Mouse (Mus musculus) heart, adult 2 months (tissue): Measurements from ENCODE around the gene Tepsin. TPM values are rescaled to one million over a fixed set of nuclear protein-coding genes. Genes with fewer than 3 reads are reported as not detected.

Source experiments
- DNase-seq, 2 experiments: peaks; one replicate each; pipeline ENCODE4 v3.0.0; 2021
- H3K27ac ChIP-seq: fragments of 200-600 bp; 2 replicates; pipeline ENCODE4 v1.8.1; 2022
- H3K27me3 ChIP-seq: fragments of 200-500 bp; 2 replicates; pipeline ENCODE4 v1.6.1; 2012; ENCODE audit warnings: mild to moderate bottlenecking, low read length, inconsistent platforms, mixed read lengths; ENCODE audit not compliant: control insufficient read depth, insufficient read depth
- H3K36me3 ChIP-seq: fragments of 200-500 bp; 2 replicates; pipeline ENCODE4 v1.6.1; 2012; ENCODE audit warnings: low read length, inconsistent platforms; ENCODE audit not compliant: control insufficient read depth, insufficient read depth
- H3K4me1 ChIP-seq: fragments of 200-500 bp; 2 replicates; pipeline ENCODE4 v1.6.1; 2011; ENCODE audit warnings: low read length; ENCODE audit not compliant: control insufficient read depth, insufficient read depth
- H3K4me3 ChIP-seq: fragments of 200-600 bp; 2 replicates; pipeline ENCODE4 v1.8.1; 2022
- H3K79me2 ChIP-seq: fragments of 200-500 bp; replicated peaks from 2 replicates; pipeline ENCODE4 v1.6.1; 2012; ENCODE audit warnings: mild to moderate bottlenecking, inconsistent platforms, low read length, moderate library complexity, mixed read lengths; ENCODE audit not compliant: control insufficient read depth, insufficient read depth
- H3K9ac ChIP-seq: fragments of 200-500 bp; 2 replicates; pipeline ENCODE4 v1.6.1; 2012; ENCODE audit warnings: low read depth, mild to moderate bottlenecking, control low read depth, inconsistent platforms, low read length, mixed read lengths
- CTCF ChIP-seq: fragments of 200-600 bp; IDR thresholded peaks from 2 replicates; pipeline ENCODE4 v1.8.1; 2022; ENCODE audit warnings: antibody characterized with exemption, mild to moderate bottlenecking, moderate library complexity
- EP300 ChIP-seq: fragments of 200-500 bp; IDR thresholded peaks from 2 replicates; pipeline ENCODE4 v1.6.1; 2011; ENCODE audit warnings: low read depth, low read length, control low read depth; ENCODE audit not compliant: insufficient read depth
- POLR2A ChIP-seq: fragments of 200-500 bp; IDR thresholded peaks from 2 replicates; pipeline ENCODE4 v1.6.1; 2011; ENCODE audit warnings: mild to moderate bottlenecking, low read depth, low read length, control low read depth; ENCODE audit not compliant: insufficient read depth
- WGBS: fragments of 180-500 bp; shearing (Covaris S2); methylation state at CpG from one replicate; pipeline ENCODE4 v1.1.7; 2018; 5-methylcytosine and 5-hydroxymethylcytosine counted together
- intact Hi-C: fragments of 180-260 bp; cut with DNase I; formaldehyde crosslinking; loops from one replicate; pipeline ENCODE4 v1.15.1; 2025
- long read RNA-seq: library from polyadenylated mRNA; stranded (forward); transcript quantifications from one replicate; pipeline ENCODE4 v2.0.0, GENCODE M21; 2021
- polyA plus RNA-seq: library from polyadenylated mRNA; depleted of rRNA; stranded (reverse); fragments of >200 nt; gene quantifications from 2 replicates; pipeline ENCODE4 v1.2.3, GENCODE M21; 2012; rRNA removed
- total RNA-seq, 2 experiments: library from RNA; stranded (reverse); gene quantifications; 2 replicates each; pipeline ENCODE4 v1.2.3; 2021

Gene Tepsin
- 1 to 10 TPM; 6.1 to 6.3 TPM for total RNA-seq
- 19.1 and 22.8 TPM in 2 replicates for polyA plus RNA-seq
- long read RNA-seq, transcript Tepsin-202 (13 exons, 2,770 nt), result major isoform, 5 of 9 reads
- long read RNA-seq, partial matches to known transcripts, result 0 of 9 reads
- long read RNA-seq, other reads (novel, unspliced or antisense), result 4 of 9 reads

DNA sequence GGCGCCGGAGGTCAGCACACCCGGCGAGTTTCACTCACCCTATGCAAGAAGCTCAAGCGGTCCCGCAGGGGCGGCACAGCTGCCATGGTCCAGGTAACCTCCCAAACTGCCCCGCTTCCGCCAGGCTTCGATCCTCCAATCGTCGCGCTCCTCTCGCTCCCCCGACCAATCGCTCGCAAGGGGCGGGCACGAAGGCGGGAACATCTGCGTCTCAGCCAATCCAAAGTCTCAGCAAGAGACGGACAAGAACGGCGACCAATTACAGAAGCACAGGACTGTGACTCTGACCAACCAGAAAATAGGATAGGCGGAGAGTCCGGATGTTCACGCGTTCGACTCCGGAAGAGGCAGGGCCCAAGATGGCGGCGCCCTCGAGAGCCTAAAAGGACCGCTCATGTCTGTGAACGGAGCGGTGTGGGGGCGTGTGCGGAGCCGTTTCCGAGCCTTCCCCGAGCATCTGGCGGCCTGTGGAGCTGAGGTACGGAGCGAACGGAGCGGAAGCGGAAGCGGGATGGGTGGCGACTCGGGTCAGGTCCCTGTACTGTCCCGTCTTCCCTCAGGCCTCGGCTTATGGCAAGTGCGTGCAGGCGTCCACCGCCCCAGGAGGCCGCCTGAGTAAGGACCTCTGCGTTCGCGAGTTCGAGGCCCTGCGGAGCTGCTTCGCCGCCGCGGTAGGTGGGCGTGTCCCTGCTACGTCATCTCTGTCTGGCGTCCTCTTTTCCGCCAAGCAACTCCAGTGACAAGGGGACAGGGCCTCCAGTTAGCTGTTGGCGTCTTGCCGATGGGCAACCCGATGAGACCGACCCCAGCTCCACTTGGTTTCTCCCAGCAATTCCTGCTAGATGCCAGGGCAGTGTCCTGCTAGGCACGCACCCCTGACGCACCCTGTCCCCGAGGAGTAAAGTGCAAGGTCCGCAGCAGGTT lies at the start of gene Tepsin, which contains the start of gene Ndufaf8:
Tepsin (minus strand) TSS at position 144 of the 924 bp plus-strand sequence.
Ndufaf8 (plus strand) TSS at position 341 of the 924 bp plus-strand sequence.
- DNase-seq, result peak; percentile 99 to 100
- intact Hi-C loops, result loop anchor here (10.0 kb wide), 1 partner anchor 164 kb away; no protein-coding TSS in a partner anchor
- TF ChIP-seq POLR2A (peak; percentile 80), EP300 (no peak)
- H3K36me3 ChIP-seq, result no peaks in the 10 kb centered on the region
- peak within 1 kb of the TSS; percentile 87 for H3K27ac ChIP-seq
- no peaks in the 10 kb centered on the region for H3K79me2 ChIP-seq
- no peaks in the 10 kb centered on the region for H3K27me3 ChIP-seq
- peak within 1 kb of the TSS; percentile 90 for H3K9ac ChIP-seq
- H3K4me3 ChIP-seq, result peak within 1 kb of the TSS; percentile 70
- 0 out of 2 replicates have a peak, but pooled peaks cover 2% of the 10 kb centered on the region for H3K4me1 ChIP-seq
- WGBS, result under 1% methylated on average over 76 of the region's 77 CpGs

DNA sequence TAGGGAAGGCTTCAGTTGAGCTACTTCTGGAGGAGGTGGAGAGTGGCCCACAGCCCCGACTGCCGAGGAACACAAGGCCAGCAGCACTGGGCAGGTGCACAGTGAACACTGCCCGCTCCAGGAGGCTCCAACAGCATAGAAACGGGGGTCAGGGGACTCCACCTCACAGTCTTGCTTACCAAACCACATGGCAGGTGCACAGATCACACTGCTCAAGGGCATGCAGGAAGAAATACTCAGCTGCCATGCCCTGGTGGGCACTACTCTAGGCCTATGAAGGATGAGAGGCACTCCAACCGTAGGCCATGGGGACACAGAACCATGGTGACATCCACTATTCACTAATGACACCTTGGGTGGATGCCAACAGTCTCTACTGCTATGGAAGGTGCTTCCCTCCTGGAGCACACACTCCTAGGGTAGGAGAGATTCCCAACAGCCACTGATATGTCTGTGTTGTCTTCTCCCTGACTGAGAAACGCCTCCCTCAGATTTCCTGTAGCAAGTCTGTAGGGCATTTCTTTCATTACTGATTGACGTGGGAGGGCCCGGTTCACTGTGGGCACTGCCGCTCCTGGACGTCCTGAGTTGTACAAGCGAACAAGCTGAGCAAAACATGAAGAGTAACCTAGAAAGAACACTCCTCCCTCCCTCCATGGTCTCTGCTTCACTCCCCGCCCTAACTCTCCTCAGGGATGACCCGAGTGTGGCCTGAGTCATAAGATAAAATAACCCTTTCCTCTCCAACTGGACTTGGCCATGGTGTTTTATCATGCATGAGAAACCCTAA lies 45.4 kb upstream of the Tepsin start:
- no peak for TF ChIP-seq POLR2A
- no peaks in the 10 kb centered on the region for H3K36me3 ChIP-seq
- H3K4me1 ChIP-seq, result peaks cover 23% of the 10 kb centered on the region
- H3K79me2 ChIP-seq, result peaks cover 3% of the 10 kb centered on the region
- no peak overlapping the region for H3K9ac ChIP-seq
- DNase-seq, result no peak
- H3K27ac ChIP-seq, result peak overlapping the region; percentile 58
- 54% methylated on average over 13 of the region's 13 CpGs for WGBS
- H3K4me3 ChIP-seq, result no peak overlapping the region
- intact Hi-C loops, result loop anchor here (5.0 kb wide), 2 partner anchors 88 to 113 kb away; partner anchors contain the start of gene Bahcc1
- H3K27me3 ChIP-seq, result no peaks in the 10 kb centered on the region

DNA sequence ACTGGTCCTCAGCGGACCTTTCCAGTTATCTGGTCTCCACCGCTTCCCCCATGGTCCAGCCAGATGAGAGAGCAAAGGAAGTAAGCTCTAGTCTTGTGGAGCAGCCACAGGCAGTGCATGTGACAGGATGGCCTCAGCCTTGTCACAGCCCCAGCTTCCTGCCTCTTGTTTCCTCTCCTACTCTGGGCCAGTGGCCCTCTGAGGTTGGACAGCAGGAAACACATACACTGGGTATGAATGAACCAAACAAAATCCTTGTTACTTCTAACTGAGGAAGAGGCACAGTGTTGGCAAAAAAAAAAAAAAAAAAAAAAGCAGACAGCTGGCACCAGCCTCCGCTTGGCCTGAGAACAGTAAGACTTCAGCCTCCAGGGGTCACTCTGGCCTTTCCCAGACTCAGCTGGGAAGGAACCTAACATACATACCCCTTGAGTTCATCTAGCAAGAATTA lies 44.1 kb upstream of the Tepsin start:
- Histone ChIP-seq H3K4me3 (no peak overlapping the region), H3K9ac (no peak overlapping the region), H3K79me2 (peaks cover 3% of the 10 kb centered on the region; the same call in 1 of the 2 replicates), H3K27ac (peak overlapping the region; percentile 58), H3K36me3 (no peaks in the 10 kb centered on the region), H3K27me3 (no peaks in the 10 kb centered on the region), H3K4me1 (peaks cover 32% of the 10 kb centered on the region)
- TF ChIP-seq EP300, result peak; percentile 90; the same call in 1 of the 2 replicates
- TF ChIP-seq POLR2A, result peak; percentile 58
- peak; percentile 64 for TF ChIP-seq CTCF
- 14% methylated on average over 3 of the region's 3 CpGs for WGBS
- peak; percentile 65 to 85 for DNase-seq
- intact Hi-C loops, result loop anchor here (5.0 kb wide), 2 partner anchors 90 to 115 kb away; partner anchors contain the start of gene Bahcc1

DNA sequence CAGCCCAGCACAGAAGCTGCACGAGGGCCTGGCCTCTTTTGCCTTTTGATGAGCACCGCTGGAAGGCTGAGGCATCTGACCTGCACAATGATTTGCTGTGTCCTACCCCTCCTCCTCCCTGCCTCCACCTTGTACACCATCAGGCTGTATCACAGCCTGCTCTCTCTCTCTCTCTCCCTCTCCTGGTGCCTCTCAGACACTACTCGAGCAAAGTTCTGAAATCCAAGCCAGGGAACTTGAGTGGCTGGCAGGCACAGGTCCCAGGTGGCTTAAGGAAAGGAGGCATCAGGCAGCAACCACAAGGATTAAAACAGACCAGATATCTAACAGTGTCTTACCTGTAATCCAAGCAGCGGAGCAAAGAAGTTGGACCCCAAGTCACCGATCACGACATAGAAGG lies 41.7 kb upstream of the Tepsin start:
- Histone ChIP-seq H3K4me3 (no peak overlapping the region), H3K79me2 (0 out of 2 replicates have a peak, but pooled peaks cover 3% of the 10 kb centered on the region), H3K27ac (no peak overlapping the region), H3K4me1 (peaks cover 41% of the 10 kb centered on the region), H3K36me3 (no peaks in the 10 kb centered on the region), H3K27me3 (no peaks in the 10 kb centered on the region), H3K9ac (no peak overlapping the region)
- intact Hi-C loops, result loop anchor here (5.0 kb wide), 2 partner anchors 92 to 117 kb away; partner anchors contain the start of gene Bahcc1
- no peak for DNase-seq
- 70% methylated on average over 6 of the region's 6 CpGs for WGBS
- no peak for TF ChIP-seq POLR2A
- TF ChIP-seq EP300, result no peak
- no peak for TF ChIP-seq CTCF

DNA sequence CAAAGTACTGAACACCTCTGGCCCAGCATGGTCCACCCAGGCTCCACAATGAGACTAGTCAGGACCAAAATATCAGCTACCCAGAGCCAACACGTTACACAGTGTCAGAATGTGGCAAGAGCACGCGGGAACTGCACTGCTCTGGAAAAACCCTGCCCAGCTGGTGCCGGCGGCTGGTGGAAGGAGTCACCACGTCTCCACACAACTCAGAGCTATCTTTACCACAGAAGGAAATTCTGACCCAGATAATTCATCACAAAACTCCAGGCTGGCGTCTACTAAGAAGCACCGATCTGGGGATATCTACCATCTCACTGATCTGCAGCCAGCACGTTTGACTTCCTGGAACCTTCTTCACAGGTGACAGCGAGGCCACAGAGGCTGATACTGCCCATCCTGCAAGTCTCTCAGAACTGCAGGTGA lies 40.8 kb upstream of the Tepsin start:
- H3K36me3 ChIP-seq, result no peaks in the 10 kb centered on the region
- no peak for DNase-seq
- intact Hi-C loops, result no loop called here
- TF ChIP-seq EP300, result 0 out of 2 replicates have a peak, but pooled peaks have one; percentile 9
- no peak for TF ChIP-seq POLR2A
- TF ChIP-seq CTCF, result no peak
- peaks cover 42% of the 10 kb centered on the region for H3K4me1 ChIP-seq
- no peaks in the 10 kb centered on the region for H3K27me3 ChIP-seq
- H3K79me2 ChIP-seq, result 0 out of 2 replicates have a peak, but pooled peaks cover 3% of the 10 kb centered on the region
- H3K9ac ChIP-seq, result no peak overlapping the region
- H3K4me3 ChIP-seq, result no peak overlapping the region
- no peak overlapping the region; the same call in 1 of the 2 replicates for H3K27ac ChIP-seq
- 59% methylated on average over 10 of the region's 10 CpGs for WGBS
